Mouse (Mus musculus) cortical plate, adult 2 months (tissue): Measurements from ENCODE around the gene Ackr2. TPM values are rescaled to one million over a fixed set of nuclear protein-coding genes. Genes with fewer than 3 reads are reported as not detected.
A peak's percentile ranks its signal among the peaks of the same experiment; 100 is the strongest.

ENCODE experiments used
- H3K27ac ChIP-seq: fragments of 200-500 bp; 2 replicates; pipeline ENCODE4 v1.5.1; 2012; ENCODE audit warnings: low read length, control low read depth, inconsistent platforms; ENCODE audit not compliant: insufficient read depth
- H3K4me1 ChIP-seq: fragments of 200-500 bp; 2 replicates; pipeline ENCODE4 v1.6.1; 2011; ENCODE audit warnings: low read length; ENCODE audit not compliant: control insufficient read depth, insufficient read depth
- H3K4me3 ChIP-seq: fragments of 200-500 bp; 2 replicates; pipeline ENCODE4 v1.5.1; 2011; ENCODE audit warnings: mild to moderate bottlenecking, low read length, control low read depth; ENCODE audit not compliant: insufficient read depth
- CTCF ChIP-seq: fragments of 200-500 bp; IDR thresholded peaks from 2 replicates; pipeline ENCODE4 v1.5.1; 2011; ENCODE audit warnings: mild to moderate bottlenecking, control low read depth, low read length; ENCODE audit not compliant: insufficient read depth; ENCODE audit errors: extremely low read depth
- POLR2A ChIP-seq: fragments of 200-500 bp; IDR thresholded peaks from 2 replicates; pipeline ENCODE4 v1.6.1; 2011; ENCODE audit warnings: mild to moderate bottlenecking, low read length, control low read depth; ENCODE audit not compliant: insufficient read depth; ENCODE audit errors: extremely low read depth
- polyA plus RNA-seq: library from polyadenylated mRNA; depleted of rRNA; stranded (reverse); fragments of >200 nt; gene quantifications from 2 replicates; pipeline ENCODE4 v1.2.3, GENCODE M21; 2012

Gene Ackr2
- polyA plus RNA-seq, 1 experiment = 4.7 TPM

DNA sequence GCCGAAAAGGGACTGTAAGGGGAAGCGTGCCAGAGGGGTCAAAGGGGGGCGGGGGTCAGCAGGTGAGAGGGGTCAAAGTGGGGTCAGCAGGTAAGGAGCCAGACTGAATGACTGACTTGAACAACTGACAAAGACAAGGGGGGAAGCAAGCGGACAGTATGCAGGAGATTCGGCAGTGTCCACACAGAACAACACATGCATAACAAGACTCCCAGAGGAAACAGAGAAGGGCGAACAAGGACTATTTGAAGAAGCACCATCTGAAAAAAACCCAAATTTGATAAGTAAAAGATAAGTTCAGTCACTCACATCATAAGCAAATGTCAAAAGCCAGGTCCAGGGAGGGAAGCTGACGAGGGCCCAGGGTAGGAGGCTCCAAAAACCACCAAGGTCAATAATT lies 29.6 kb downstream of the Ackr2 start:
- H3K27ac ChIP-seq = no peak overlapping the region
- no peaks in the 10 kb centered on the region for H3K4me1 ChIP-seq
- no peak overlapping the region for H3K4me3 ChIP-seq
- TF ChIP-seq CTCF (no peak), POLR2A (no peak)

DNA sequence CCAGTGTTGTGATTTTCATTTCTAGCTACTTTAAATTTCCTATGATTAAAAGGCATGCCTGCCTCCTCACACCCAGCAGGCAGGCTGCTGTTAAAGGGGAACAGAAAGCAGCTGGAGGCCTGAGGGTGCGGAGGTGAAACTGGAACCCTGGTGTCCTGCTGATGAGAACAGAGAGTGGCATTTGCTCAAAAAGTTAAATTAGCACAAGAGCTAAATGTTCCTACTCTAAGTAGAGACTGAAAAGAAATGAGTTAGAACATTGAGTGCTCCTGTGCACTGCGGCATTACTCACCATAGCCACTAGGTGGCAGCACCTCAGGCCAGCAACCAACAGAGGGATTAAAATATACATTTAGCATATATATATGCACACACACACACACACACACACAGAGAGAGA lies 30.3 kb downstream of the Ackr2 start:
- no peaks in the 10 kb centered on the region for H3K4me1 ChIP-seq
- TF ChIP-seq CTCF (peak; percentile 81), POLR2A (no peak)
- H3K4me3 ChIP-seq = no peak overlapping the region
- H3K27ac ChIP-seq = no peak overlapping the region

DNA sequence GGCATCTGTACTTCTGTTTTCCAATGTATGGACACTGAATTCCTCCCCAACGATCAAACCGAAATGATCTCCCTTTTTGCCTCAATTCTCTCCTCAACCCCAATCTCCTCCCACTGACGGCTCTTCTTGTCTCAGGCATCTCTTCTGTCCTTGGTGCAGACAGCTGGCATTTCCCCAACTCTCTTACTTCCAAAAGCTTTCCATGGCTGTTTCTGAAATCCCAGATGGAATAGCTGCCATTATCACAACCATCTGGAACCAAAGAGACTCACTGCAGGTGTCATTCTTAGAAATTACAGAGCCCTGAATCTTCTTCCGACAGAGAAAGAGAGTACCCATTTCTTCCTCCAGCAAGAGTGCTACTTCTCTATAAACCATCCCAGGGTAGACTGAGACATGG lies 36.7 kb downstream of the Ackr2 start:
- Histone ChIP-seq H3K4me1 (no peaks in the 10 kb centered on the region), H3K4me3 (no peak overlapping the region), H3K27ac (no peak overlapping the region)
- TF ChIP-seq CTCF (no peak), POLR2A (no peak)

DNA sequence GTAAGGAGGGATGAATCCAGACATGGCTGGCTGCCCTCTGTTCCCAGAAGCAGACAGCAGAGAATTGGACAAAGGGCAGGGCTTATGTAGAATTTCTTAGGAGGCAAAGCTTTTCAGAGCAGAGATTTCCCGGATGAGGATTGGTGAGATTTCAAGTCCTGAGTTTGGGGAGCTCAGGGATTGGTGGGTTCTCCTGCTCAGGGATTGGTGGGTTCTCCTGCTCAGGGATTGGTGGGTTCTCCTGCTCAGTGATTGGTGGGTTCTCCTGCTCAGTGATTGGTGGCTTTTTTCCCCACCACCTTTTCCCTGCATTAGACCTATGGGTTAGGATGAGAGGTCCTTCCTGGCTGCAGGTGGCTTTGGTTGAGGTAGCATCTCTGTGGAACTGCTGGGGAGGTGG lies 38.8 kb downstream of the Ackr2 start:
- no peak overlapping the region for H3K27ac ChIP-seq
- no peak for TF ChIP-seq CTCF
- no peak for TF ChIP-seq POLR2A
- peak overlapping the region; percentile 53; the same call in 1 of the 2 replicates for H3K4me3 ChIP-seq
- no peaks in the 10 kb centered on the region for H3K4me1 ChIP-seq

DNA sequence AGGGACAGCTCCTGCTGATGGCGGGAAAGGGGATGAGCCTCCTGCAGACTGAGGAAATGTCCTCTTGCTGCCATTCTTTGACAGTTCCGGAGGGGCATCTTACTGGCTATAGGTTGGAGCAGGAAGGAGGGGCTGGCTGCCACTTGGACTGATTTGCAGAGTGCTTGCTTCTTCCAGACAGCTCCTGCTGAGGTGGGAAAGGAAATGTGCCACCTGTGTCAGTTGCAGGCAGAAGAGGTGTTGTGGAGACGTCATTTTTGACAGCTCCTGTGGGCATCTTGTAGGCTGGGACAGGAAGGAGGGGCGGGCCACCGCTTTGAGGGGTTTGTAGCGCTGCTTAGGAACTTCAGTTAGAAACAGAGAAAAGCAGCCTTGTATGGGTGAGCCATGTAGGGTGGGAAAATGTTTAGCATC lies 39.3 kb downstream of the Ackr2 start:
- peak overlapping the region; percentile 53 for H3K4me3 ChIP-seq
- no peak overlapping the region for H3K27ac ChIP-seq
- no peaks in the 10 kb centered on the region for H3K4me1 ChIP-seq
- TF ChIP-seq POLR2A (no peak), CTCF (no peak)

DNA sequence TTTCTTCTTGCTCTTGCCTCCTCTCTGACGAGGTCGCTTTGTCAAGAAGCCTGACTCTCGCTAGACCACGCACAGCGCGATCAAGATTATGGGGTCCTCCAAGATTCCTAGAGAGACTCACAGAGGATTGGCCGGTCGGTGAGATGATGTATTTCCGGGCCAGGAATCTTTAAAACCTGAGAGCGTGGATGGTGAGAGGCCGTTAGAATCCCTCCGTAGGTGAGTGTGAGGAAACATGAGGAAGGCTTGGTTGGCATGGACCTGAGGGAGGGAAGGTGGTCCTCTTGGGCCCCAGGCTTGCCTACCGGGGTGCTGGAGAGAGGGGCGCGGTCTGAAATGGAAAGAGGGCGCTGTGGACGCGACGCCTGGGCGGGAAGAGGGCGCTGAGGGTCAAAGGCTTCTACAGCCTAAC lies 39.8 kb downstream of the Ackr2 start:
- Histone ChIP-seq H3K4me3 (peak overlapping the region; percentile 53), H3K4me1 (no peaks in the 10 kb centered on the region), H3K27ac (no peak overlapping the region)
- TF ChIP-seq POLR2A (0 out of 2 replicates have a peak, but pooled peaks have one; percentile 11), CTCF (no peak)

DNA sequence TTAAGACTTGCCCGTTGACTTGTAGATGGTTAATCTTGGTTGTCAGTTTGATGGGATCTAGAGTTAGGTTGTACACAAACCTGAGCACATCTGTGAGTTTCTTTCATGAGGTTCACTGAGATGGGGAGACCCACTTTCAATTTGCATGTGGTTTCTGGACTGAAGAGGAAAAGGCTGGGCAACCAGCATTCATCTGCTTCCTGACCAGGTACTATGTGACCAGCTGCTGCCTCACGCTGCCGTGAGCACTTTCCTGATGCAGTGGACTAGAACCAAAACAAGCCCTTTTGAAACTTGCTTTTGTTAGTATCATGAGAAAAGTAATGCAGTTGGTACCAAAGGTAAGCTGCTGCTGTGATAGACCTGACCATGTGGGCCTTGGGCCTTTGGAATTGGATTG lies 44.9 kb downstream of the Ackr2 start:
- H3K4me1 ChIP-seq = no peaks in the 10 kb centered on the region
- TF ChIP-seq POLR2A (no peak), CTCF (no peak)
- no peak overlapping the region for H3K27ac ChIP-seq
- H3K4me3 ChIP-seq = no peak overlapping the region

DNA sequence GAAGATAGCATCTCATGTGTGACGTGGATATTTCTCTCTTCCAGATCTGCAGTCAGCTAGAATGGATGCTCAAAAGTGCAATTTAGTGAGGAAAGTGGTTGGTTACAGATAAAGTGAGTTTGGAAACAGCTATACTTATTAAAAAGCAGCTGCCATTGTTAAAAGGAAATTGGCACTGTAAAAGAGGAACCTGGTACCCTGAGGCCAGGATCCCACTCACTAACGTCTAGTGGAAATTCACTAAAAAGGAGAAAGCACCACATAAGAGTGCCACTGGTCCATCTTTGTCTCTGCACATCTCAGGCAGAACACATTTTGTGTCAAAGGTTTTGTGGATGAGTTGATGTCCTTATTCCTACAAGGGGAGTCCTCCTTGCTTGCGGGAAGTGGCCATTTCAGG lies 45.5 kb downstream of the Ackr2 start:
- TF ChIP-seq CTCF = no peak
- TF ChIP-seq POLR2A = no peak
- Histone ChIP-seq H3K4me1 (no peaks in the 10 kb centered on the region), H3K27ac (no peak overlapping the region), H3K4me3 (no peak overlapping the region)

DNA sequence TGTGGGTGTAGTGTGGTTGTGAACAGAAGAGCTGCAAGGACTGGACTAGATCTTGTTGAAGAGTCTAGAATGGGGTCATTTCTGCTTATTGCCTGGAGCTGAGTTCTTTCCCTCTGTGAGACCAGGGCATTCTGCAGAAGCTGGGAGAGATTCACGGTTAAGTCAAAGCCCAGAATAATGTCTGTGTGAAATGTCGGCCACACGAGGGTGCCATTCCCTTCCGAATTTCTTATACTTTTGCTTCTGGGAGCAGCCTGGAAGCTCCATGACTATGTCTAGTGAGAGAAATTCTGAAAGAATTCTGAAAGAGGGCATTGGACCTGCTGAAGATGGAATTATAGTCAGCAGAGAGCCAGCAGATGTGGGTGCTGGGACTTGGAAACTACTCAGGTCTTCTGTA lies 49.6 kb downstream of the Ackr2 start:
- Histone ChIP-seq H3K4me3 (no peak overlapping the region), H3K27ac (no peak overlapping the region), H3K4me1 (no peaks in the 10 kb centered on the region)
- TF ChIP-seq POLR2A (no peak), CTCF (peak; percentile 73)

DNA sequence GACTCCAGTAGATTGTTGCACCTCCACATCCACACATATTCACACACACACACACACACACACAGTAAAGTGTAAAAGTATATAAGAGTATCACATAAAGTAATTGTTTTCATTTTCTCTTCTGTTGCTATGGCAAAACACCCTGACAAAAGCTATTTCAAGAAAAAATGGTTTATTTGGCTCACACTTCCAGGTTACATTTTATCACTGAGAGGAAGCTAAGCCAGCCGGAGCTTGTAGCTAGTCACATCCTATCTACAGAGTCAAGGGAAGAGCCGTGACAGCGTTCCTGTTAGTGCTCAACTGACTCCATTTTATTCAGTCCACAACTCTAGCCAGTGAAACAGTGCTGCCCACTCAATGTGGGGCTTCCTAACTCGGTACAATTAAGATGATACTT lies 50.3 kb downstream of the Ackr2 start:
- Histone ChIP-seq H3K4me3 (no peak overlapping the region), H3K27ac (no peak overlapping the region), H3K4me1 (no peaks in the 10 kb centered on the region)
- TF ChIP-seq CTCF (no peak), POLR2A (no peak)

DNA sequence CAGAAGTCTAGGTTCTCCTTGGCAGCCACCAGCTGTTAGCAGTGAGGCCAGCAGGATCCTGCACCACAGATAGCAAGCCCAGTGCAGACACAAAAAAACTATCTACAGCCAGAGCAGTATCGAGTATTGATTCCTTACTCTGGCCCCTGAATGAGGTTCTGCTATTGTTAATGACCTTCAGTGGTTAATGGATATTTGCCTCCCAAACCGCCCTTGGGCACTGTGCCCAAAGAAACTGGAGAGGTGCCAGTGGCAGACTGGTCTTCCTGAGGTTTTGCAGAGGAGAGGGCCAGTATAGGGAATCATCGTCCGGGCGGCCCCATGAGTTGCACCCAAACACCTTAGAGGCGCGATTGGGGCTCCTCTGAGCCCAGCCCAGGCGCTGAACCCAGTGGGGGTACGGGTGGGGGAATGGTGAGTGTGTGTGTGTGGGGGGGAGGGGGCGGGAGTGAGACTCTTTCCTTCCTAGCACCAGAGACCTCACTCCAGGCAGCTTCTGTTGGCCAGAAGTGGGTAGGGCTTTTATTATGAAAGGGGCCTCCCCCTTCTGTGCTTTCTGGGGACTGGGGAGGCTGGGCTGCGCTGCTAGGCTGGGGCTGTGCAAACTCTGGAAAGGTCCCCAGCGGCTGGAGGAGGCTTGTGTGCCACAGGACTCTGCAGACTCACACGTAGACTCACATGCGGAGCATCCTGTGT lies 52.4 kb downstream of the Ackr2 start, which contains the start of gene Fam198a:
Fam198a (plus strand) TSS at position 571 of the 696 bp plus-strand sequence.
- Histone ChIP-seq H3K27ac (peak within 1 kb of the TSS; percentile 45), H3K4me3 (peak within 1 kb of the TSS; percentile 43), H3K4me1 (no peaks in the 10 kb centered on the region)
- TF ChIP-seq CTCF (no peak), POLR2A (no peak; the same call in 1 of the 2 replicates)
